Mouse (Mus musculus) gastrocnemius, adult 2 months (tissue): Measurements from ENCODE around the gene Birc6. TPM values are rescaled to one million over a fixed set of nuclear protein-coding genes. Genes with fewer than 3 reads are reported as not detected.

ENCODE experiments used
- DNase-seq: peaks from one replicate; pipeline ENCODE4 v3.0.0; 2022
- H3K27ac ChIP-seq: fragments of 200-600 bp; 2 replicates; pipeline ENCODE4 v1.8.1; 2022; ENCODE audit warnings: mild to moderate bottlenecking
- H3K4me3 ChIP-seq: fragments of 200-600 bp; 2 replicates; pipeline ENCODE4 v1.8.1; 2022; ENCODE audit warnings: mild to moderate bottlenecking, moderate library complexity
- CTCF ChIP-seq: fragments of 200-600 bp; IDR thresholded peaks from 2 replicates; pipeline ENCODE4 v1.8.1; 2022; ENCODE audit warnings: antibody characterized with exemption, mild to moderate bottlenecking, moderate library complexity
- intact Hi-C: fragments of 180-260 bp; cut with DNase I; formaldehyde crosslinking; loops from one replicate; pipeline ENCODE4 v1.15.1; 2025
- long read RNA-seq, 2 experiments: library from polyadenylated mRNA; stranded (forward); transcript quantifications; one replicate each; pipeline ENCODE4 v2.0.0; 2021
- total RNA-seq, 2 experiments: library from RNA; stranded (reverse); gene quantifications; 2 replicates each; pipeline ENCODE4 v1.2.3; 2021

Gene Birc6
- total RNA-seq = 10 to 100 TPM; 61.3 to 62.4 TPM
- long read RNA-seq, experiment 1, partial matches to known transcripts = 2 of 4 reads
- long read RNA-seq, experiment 1, other reads (novel, unspliced or antisense) = 2 of 4 reads
- long read RNA-seq, experiment 2, partial matches to known transcripts = 4 of 5 reads
- long read RNA-seq, experiment 2, other reads (novel, unspliced or antisense) = 1 of 5 reads

GRCm38 (mm10) chr17:74527729-74528607, at the start of gene Birc6:
Birc6 (plus strand) TSS chr17:74528295.
- DNase-seq = peak; percentile 100
- H3K4me3 ChIP-seq = peak within 1 kb of the TSS; percentile 100
- intact Hi-C loops = loop anchor here (2.0 kb wide), 1 partner anchor 37 kb away; no protein-coding TSS in a partner anchor
- no peak; the same call in 1 of the 2 replicates for TF ChIP-seq CTCF
- peak within 1 kb of the TSS; percentile 97 for H3K27ac ChIP-seq

- no peak overlapping the region for H3K4me3 ChIP-seq
- H3K27ac ChIP-seq = no peak overlapping the region
- DNase-seq = no peak
- no peak for TF ChIP-seq CTCF
- intact Hi-C loops = no loop called here
Measured at GRCm38 (mm10) chr17:74480361-74481069, 47.6 kb upstream of the Birc6 start.

- peak within 1 kb of the TSS; percentile 98 for H3K27ac ChIP-seq
- TF ChIP-seq CTCF = no peak
- DNase-seq = peak; percentile 96
- intact Hi-C loops = loop anchor here (1.0 kb wide), 1 partner anchor 94 kb away; the partner anchor contains the start of gene Slc30a6
- H3K4me3 ChIP-seq = peak within 1 kb of the TSS; percentile 81
Measured at GRCm38 (mm10) chr17:74489024-74489900, 38.8 kb upstream of the Birc6 start, which contains the start of gene Yipf4. Yipf4 (plus strand) TSS chr17:74489493.

- no peak for TF ChIP-seq CTCF
- H3K27ac ChIP-seq = peak overlapping the region; percentile 98
- intact Hi-C loops = loop anchor here (1.0 to 2.0 kb wide), 2 partner anchors 39 to 95 kb away; partner anchors contain the start of genes Birc6 and Slc30a6
- peak overlapping the region; percentile 81 for H3K4me3 ChIP-seq
- no peak for DNase-seq
Measured at GRCm38 (mm10) chr17:74489901-74490220, 38.2 kb upstream of the Birc6 start.

- no peak overlapping the region for H3K4me3 ChIP-seq
- intact Hi-C loops = loop anchor here (2.0 kb wide), 1 partner anchor 37 kb away; the partner anchor contains the start of gene Birc6
- H3K27ac ChIP-seq = no peak overlapping the region
- no peak for DNase-seq
- TF ChIP-seq CTCF = no peak
Measured at GRCm38 (mm10) chr17:74491565-74491964, 36.5 kb upstream of the Birc6 start.

- intact Hi-C loops = no loop called here
- no peak for DNase-seq
- Histone ChIP-seq H3K4me3 (no peak overlapping the region), H3K27ac (no peak overlapping the region)
- no peak for TF ChIP-seq CTCF
Measured at GRCm38 (mm10) chr17:74500204-74500603, 27.9 kb upstream of the Birc6 start.

- TF ChIP-seq CTCF = no peak
- DNase-seq = no peak
- no peak overlapping the region for H3K4me3 ChIP-seq
- no peak overlapping the region for H3K27ac ChIP-seq
- intact Hi-C loops = no loop called here
Measured at GRCm38 (mm10) chr17:74501085-74501484, 27.0 kb upstream of the Birc6 start.

GRCm38 (mm10) chr17:74507934-74508333, 20.2 kb upstream of the Birc6 start:
- Histone ChIP-seq H3K27ac (no peak overlapping the region), H3K4me3 (no peak overlapping the region)
- DNase-seq = no peak
- intact Hi-C loops = no loop called here
- no peak for TF ChIP-seq CTCF

- Histone ChIP-seq H3K27ac (no peak overlapping the region), H3K4me3 (no peak overlapping the region)
- intact Hi-C loops = no loop called here
- no peak for TF ChIP-seq CTCF
- DNase-seq = no peak
Measured at GRCm38 (mm10) chr17:74508600-74508999, 19.5 kb upstream of the Birc6 start.

GRCm38 (mm10) chr17:74512308-74512707, 15.8 kb upstream of the Birc6 start:
- no peak overlapping the region for H3K4me3 ChIP-seq
- no peak overlapping the region for H3K27ac ChIP-seq
- no peak for DNase-seq
- intact Hi-C loops = no loop called here
- no peak for TF ChIP-seq CTCF

- TF ChIP-seq CTCF = no peak
- H3K27ac ChIP-seq = no peak overlapping the region
- intact Hi-C loops = no loop called here
- no peak for DNase-seq
- no peak overlapping the region for H3K4me3 ChIP-seq
Measured at GRCm38 (mm10) chr17:74522797-74523723, 5.0 kb upstream of the Birc6 start.
